Mouse (Mus musculus) megakaryocyte, embryonic 14.5 days (primary cell): ENCODE measurements at regions not wholly inside any gene's neighbourhood (a gene's known extent, or its start where the extent isn't known, plus 50 kb on each side); places are given as distances from the start of the nearest gene placed in this dataset.

Source experiments
- H3K27me3 ChIP-seq: replicated peaks from 2 replicates; pipeline ENCODE3; 2012; ENCODE audit warnings: inconsistent platforms
- H3K36me3 ChIP-seq: replicated peaks from 2 replicates; pipeline ENCODE3; 2012; ENCODE audit warnings: low read length, inconsistent platforms, mixed read lengths
- H3K4me1 ChIP-seq: 2 replicates; pipeline ENCODE4 v1.6.1; 2012; ENCODE audit warnings: inconsistent platforms
- H3K4me3 ChIP-seq: replicated peaks from 2 replicates; pipeline ENCODE3; 2012; ENCODE audit warnings: moderate library complexity, mild to moderate bottlenecking, inconsistent platforms
- H3K9me3 ChIP-seq: 2 replicates; pipeline ENCODE4 v1.6.1; 2012; ENCODE audit warnings: inconsistent platforms
- FLI1 ChIP-seq: IDR thresholded peaks from 2 replicates; pipeline ENCODE4 v1.6.1; 2012; ENCODE audit warnings: low read length, inconsistent platforms, mixed read lengths
- GATA1 ChIP-seq: IDR thresholded peaks from 3 replicates; pipeline ENCODE4 v1.6.1; 2012; ENCODE audit warnings: mixed read lengths, low read length, inconsistent platforms, borderline replicate concordance

GRCm38 (mm10) chr4:105304166-105304565, 147.0 kb downstream of the Plpp3 start:
- Histone ChIP-seq H3K4me1 (peaks cover 18% of the 10 kb centered on the region), H3K9me3 (peaks cover 10% of the 10 kb centered on the region), H3K36me3 (no peaks in the 10 kb centered on the region), H3K4me3 (no peak overlapping the region), H3K27me3 (peaks cover 23% of the 10 kb centered on the region)
- no peak for TF ChIP-seq FLI1
- TF ChIP-seq GATA1: no peak

DNA sequence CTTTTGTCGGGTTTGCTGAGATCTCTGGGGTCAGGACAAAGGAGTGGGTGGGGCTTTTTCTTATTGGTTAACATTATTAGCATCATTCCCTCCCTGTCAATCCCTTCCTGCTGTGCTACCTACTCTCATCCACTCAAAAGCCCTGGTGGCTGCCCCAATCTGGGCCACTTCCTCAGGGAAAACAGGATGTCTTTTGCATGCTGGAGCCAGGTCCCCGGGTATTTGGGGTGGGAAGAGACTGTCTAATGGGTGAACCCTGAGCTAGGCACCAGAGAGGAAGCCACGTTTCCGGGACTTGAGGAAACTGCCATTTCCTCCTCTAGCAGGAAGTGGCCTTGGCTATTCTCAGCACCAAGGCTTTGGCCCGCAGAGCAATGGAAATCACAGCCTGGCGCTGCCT, 148.8 kb downstream of the Plpp3 start:
- TF ChIP-seq GATA1 (no peak), FLI1 (no peak)
- Histone ChIP-seq H3K4me3 (no peak overlapping the region), H3K36me3 (no peaks in the 10 kb centered on the region), H3K27me3 (peaks cover 26% of the 10 kb centered on the region), H3K4me1 (peaks cover 18% of the 10 kb centered on the region), H3K9me3 (peaks cover 10% of the 10 kb centered on the region)

DNA sequence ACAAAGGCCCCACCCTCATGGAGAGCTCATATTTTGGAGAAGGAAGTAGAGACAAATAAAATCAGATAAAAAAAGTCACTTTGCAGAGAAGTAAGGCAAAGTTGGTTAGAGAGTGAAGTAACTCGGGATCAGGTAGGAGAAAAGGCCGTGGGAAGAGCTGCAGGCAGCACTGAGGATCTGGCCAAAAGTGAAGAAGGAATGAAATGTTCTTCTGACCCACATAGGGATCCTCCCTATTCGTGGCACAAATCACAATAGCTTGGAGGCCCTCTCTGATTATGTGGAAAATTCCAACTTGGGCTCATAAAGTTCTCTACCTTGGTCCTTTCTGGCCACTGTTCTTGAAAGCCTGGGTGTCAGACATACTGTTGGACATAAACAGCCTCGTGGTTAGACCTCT, 150.2 kb downstream of the Plpp3 start:
- TF ChIP-seq GATA1 (no peak), FLI1 (no peak)
- Histone ChIP-seq H3K36me3 (no peaks in the 10 kb centered on the region), H3K9me3 (peaks cover 10% of the 10 kb centered on the region), H3K27me3 (peaks cover 26% of the 10 kb centered on the region), H3K4me3 (no peak overlapping the region), H3K4me1 (peaks cover 9% of the 10 kb centered on the region; the same call in 1 of the 2 replicates)

DNA sequence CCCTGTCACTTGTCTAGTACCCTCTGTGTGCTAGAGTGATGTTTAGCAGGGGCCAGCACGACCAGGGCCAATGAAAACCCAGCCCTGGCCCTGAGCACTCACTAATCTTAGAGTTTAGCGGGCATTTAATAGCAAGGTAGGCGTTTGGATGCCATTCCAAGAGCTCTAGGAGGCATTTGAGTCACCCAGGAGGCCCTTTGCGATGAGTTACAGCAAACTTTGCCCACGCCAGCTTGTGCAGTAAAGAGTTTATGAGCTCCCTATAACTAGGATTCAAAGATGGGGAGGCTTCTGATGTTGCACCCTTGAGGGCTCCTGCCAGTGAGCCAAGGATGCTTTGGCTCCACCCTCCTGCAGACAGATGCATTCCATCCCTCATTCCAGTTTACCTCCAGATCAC, 150.8 kb downstream of the Plpp3 start:
- peaks cover 10% of the 10 kb centered on the region for H3K9me3 ChIP-seq
- no peak overlapping the region for H3K4me3 ChIP-seq
- H3K4me1 ChIP-seq: peaks cover 14% of the 10 kb centered on the region
- no peaks in the 10 kb centered on the region for H3K36me3 ChIP-seq
- peaks cover 26% of the 10 kb centered on the region for H3K27me3 ChIP-seq
- TF ChIP-seq FLI1: no peak
- TF ChIP-seq GATA1: no peak

- no peak overlapping the region for H3K4me3 ChIP-seq
- peaks cover 24% of the 10 kb centered on the region for H3K27me3 ChIP-seq
- H3K4me1 ChIP-seq: peaks cover 25% of the 10 kb centered on the region
- peaks cover 10% of the 10 kb centered on the region for H3K9me3 ChIP-seq
- TF ChIP-seq GATA1 (no peak), FLI1 (no peak)
- H3K36me3 ChIP-seq: no peaks in the 10 kb centered on the region
Observed at GRCm38 (mm10) chr4:105308971-105309488, 151.9 kb downstream of the Plpp3 start.

- Histone ChIP-seq H3K4me1 (peaks cover 32% of the 10 kb centered on the region), H3K9me3 (no peaks in the 10 kb centered on the region)
- TF ChIP-seq FLI1 (no peak), GATA1 (no peak)
Observed at GRCm38 (mm10) chr4:105312643-105313042, 155.5 kb downstream of the Plpp3 start.

GRCm38 (mm10) chr4:105313151-105313818, 156.1 kb downstream of the Plpp3 start:
- Histone ChIP-seq H3K4me3 (peak overlapping the region; percentile 78), H3K9me3 (no peaks in the 10 kb centered on the region), H3K4me1 (peaks cover 32% of the 10 kb centered on the region), H3K27me3 (peaks cover 6% of the 10 kb centered on the region), H3K36me3 (no peaks in the 10 kb centered on the region)
- TF ChIP-seq GATA1: no peak

More at GRCm38 (mm10) chr4:105312643-105313042, 155.5 kb downstream of the Plpp3 start:
- H3K4me3 ChIP-seq: no peak overlapping the region
- H3K36me3 ChIP-seq: no peaks in the 10 kb centered on the region
- H3K27me3 ChIP-seq: peaks cover 9% of the 10 kb centered on the region

DNA sequence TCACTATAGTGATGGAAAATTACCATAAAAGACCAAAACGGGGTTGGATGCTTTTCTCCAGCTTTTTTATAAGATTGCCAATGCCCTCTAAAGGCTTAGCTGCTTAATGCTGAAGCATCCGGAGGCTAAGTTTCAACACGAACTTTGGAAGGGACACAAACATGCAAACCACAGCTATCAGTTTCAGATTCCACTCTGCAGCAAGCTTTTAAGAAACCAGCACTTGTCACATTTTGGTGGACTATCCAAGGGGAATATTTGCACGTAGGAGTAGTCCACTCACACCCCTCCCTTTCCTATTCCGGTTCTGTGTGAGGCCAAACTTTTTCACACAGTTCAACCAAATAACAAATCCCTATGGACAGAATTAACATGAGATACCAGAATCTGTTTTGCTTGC, 157.9 kb downstream of the Plpp3 start:
- Histone ChIP-seq H3K27me3 (peaks cover 3% of the 10 kb centered on the region), H3K36me3 (no peaks in the 10 kb centered on the region), H3K9me3 (no peaks in the 10 kb centered on the region), H3K4me3 (no peak overlapping the region), H3K4me1 (peaks cover 43% of the 10 kb centered on the region)
- TF ChIP-seq GATA1: no peak
- TF ChIP-seq FLI1: no peak

GRCm38 (mm10) chr4:105316478-105317206, 159.5 kb downstream of the Plpp3 start:
- TF ChIP-seq FLI1 (no peak), GATA1 (no peak)
- no peaks in the 10 kb centered on the region for H3K9me3 ChIP-seq
- peak overlapping the region; percentile 85 for H3K4me3 ChIP-seq
- peaks cover 48% of the 10 kb centered on the region for H3K4me1 ChIP-seq
- H3K36me3 ChIP-seq: no peaks in the 10 kb centered on the region
- H3K27me3 ChIP-seq: peaks cover 3% of the 10 kb centered on the region

- Histone ChIP-seq H3K27me3 (peaks cover 5% of the 10 kb centered on the region), H3K36me3 (no peaks in the 10 kb centered on the region), H3K9me3 (no peaks in the 10 kb centered on the region), H3K4me1 (peaks cover 38% of the 10 kb centered on the region), H3K4me3 (no peak overlapping the region)
- no peak for TF ChIP-seq GATA1
- no peak for TF ChIP-seq FLI1
Observed at GRCm38 (mm10) chr4:105318421-105318820, 161.3 kb downstream of the Plpp3 start.
